Mouse (Mus musculus): Measurements from ENCODE around the gene Ier5l.

Gene Ier5l

GRCm38 (mm10) chr2:30470143-30470946, 3.7 kb downstream of the Ier5l start:
- no peak for DNase-seq (ENCODE audit: low read depth, low spot score)

DNA sequence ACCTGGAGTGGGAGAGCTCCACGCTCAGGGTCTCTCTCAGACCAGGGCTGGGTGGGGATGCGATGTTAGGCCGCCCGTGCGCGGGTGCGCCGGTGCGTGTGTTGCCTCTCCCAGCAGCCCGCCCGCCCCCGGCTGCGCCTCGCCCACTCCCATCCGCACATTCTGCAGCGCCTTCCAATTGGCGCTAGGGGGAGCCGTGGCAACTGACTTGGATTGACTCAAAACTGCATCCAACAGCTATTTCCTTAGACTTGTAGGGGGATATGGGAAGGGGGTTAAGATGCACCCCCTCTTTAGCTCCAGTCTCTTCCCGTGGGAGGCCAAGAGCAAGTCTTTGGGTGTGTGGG, 4.2 kb downstream of the Ier5l start:
- peak; percentile 73 for DNase-seq (ENCODE audit: low read depth, low spot score)

GRCm38 (mm10) chr2:30469009-30469408, 5.0 kb downstream of the Ier5l start:
- DNase-seq (ENCODE audit: low read depth, low spot score), result no peak

DNA sequence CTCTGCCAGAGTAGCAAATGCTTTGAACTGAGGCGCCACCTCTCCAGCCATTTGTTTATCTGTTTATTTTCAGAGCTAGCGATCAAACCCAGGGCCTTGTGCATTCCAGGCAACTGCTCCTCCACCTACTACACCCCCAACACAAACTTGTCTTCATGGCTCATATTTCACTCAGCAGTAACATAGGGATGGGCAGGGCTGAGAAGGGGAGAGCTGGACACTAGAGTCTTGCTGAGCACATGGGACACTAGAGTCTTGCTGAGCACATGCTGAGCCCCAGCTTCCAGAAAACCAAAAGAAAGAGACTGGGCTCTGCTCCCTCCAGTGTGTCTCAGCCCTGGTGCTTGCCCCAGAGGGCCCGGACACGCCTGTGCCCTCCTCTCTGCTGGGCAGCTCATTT, 7.2 kb downstream of the Ier5l start:
- no peak for DNase-seq (ENCODE audit: low read depth, low spot score)

GRCm38 (mm10) chr2:30464411-30464810, 9.6 kb downstream of the Ier5l start:
- DNase-seq (ENCODE audit: low read depth, low spot score), result no peak

- DNase-seq (ENCODE audit: low read depth, low spot score), result peak; percentile 85
Measured at GRCm38 (mm10) chr2:30463904-30464330, 10.1 kb downstream of the Ier5l start.

- DNase-seq (ENCODE audit: low read depth, low spot score), result no peak
Measured at GRCm38 (mm10) chr2:30463341-30463761, 10.7 kb downstream of the Ier5l start.

GRCm38 (mm10) chr2:30459241-30459640, 14.8 kb downstream of the Ier5l start:
- no peak for DNase-seq (ENCODE audit: low read depth, low spot score)

DNA sequence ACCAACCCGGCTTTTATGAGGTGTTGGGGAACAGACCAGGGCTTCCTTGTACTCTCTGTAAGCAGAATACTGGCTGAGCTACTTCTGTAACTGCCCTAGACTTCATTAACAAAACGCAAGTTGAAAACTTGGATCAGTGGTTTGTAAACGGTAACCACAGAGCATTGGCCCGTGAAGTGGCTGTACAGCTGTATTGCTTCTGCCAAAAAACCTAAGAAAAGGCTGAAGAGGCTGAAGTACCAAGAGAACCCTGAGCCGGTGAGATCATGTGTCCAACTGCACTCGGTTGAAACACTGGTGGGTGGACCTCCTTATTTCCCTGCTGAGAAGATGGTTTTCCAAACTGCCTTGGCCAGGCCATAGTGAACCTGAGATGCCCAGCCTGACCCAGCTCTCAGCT, 15.7 kb downstream of the Ier5l start:
- no peak for DNase-seq (ENCODE audit: low read depth, low spot score)

GRCm38 (mm10) chr2:30456104-30456980, 17.7 kb downstream of the Ier5l start:
- DNase-seq (ENCODE audit: low read depth, low spot score), result no peak

- no peak for DNase-seq (ENCODE audit: low read depth, low spot score)
Measured at GRCm38 (mm10) chr2:30454587-30454986, 19.4 kb downstream of the Ier5l start.

- no peak for DNase-seq (ENCODE audit: low read depth, low spot score)
Measured at GRCm38 (mm10) chr2:30453570-30453969, 20.4 kb downstream of the Ier5l start.

DNA sequence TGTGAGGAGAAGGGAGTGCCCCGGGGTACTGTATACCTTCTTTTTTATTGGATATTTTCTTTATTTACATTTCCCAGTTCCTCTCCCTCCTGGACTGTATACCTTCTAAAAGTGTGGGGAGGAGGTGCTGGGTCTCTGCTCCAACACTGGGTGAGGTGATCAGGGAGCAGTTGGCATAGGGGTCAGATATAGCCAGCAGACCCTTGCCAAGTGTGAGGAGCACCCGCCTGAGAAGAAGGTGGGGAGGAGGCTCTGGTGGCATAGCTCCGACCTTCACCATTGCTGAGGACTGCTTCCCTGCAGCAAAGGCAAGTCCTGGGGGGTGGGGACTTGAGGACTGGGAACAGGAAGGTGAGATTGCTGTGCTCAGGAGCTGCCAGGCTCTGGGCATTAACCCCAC, 22.5 kb downstream of the Ier5l start:
- DNase-seq (ENCODE audit: low read depth, low spot score), result no peak

DNA sequence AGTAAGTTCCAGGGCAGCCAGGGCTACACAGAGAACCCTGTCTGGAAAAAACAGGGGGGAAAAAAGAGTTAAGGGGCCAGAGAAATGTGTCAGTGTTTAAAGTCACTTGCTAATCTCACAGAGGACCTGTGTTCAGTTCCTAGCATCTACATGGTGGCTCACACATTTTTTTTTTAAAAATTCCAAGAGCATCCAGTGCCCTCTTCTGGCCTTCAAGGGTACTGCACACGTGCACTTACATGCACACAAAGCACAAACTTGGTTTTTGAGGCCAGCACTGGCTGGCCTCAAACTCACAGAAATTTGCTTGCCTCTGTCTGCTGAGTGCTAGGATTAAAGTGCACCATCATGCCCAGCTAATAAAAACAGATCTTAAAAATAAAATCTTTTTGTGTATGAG, 23.5 kb downstream of the Ier5l start:
- DNase-seq (ENCODE audit: low read depth, low spot score), result no peak

- no peak for DNase-seq (ENCODE audit: low read depth, low spot score)
Measured at GRCm38 (mm10) chr2:30448371-30448770, 25.6 kb downstream of the Ier5l start.

DNA sequence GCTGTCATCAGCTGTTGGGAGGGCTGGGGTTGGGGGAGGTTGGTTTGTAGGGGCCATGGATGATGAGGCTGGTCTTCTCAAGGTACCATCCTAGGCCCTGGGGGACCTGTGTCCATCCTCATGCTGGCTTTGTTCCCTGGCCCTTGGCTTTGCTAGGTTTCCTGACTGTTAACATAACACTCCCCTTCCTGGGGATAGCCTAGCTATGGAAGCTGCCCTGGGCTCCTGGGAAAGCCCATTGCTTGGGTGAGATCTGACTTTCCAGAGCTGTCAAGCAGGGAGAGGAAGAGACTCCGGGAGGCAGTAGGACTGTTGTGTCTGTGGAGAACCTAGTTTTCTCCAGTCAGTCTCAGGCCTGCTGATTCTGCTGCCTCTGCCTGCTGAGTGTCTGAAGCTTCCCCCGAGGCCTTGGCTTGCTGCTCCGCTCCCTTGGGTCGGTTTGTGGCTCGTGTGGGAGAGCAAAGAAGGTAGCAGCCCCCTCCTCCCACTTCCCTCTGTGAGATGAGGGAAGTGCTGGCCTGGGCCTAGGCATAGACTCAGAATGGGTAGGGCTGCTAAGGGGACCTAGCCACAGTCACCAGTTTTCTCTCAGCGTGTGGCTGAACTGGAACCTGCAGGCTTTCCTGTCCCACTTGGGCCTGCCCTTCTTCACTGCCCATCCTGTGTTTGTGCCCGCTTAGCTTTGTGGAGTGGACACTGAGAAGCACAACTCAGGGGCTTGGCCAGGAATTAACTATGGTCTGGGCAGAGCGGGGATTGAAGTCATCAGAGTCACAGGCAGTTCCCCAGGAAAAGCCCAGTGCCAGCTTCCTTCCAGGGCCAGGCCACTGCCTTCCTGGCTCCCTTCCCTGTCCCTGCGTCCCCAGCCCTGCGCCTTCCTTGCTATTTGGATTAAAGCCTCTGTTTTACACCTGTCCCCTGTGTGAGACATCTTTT, 26.9 kb downstream of the Ier5l start:
- DNase-seq (ENCODE audit: low read depth, low spot score), result no peak

- no peak for DNase-seq (ENCODE audit: low read depth, low spot score)
Measured at GRCm38 (mm10) chr2:30445312-30445711, 28.7 kb downstream of the Ier5l start.

DNA sequence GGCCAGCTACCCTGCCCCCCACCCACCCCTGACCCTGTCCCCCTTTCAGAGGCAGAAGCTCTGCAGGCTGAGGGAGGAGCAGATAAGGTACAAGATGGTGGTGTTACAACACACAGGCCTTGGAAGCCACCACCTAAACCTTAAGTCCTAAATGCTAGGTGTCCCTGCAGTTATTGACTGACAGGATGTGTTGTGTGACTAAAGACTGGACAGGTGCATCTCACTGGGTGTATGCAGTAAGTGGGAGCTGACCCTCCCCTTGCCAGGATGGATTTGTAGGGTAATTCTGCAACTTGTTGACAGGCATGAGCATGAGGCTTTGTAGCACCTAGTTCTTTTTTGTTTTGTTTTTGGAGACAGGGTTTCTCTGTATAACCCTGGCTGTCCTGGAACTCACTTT, 29.6 kb downstream of the Ier5l start:
- no peak for DNase-seq (ENCODE audit: low read depth, low spot score)

- no peak for DNase-seq (ENCODE audit: low read depth, low spot score)
Measured at GRCm38 (mm10) chr2:30444006-30444405, 30.0 kb downstream of the Ier5l start.

DNA sequence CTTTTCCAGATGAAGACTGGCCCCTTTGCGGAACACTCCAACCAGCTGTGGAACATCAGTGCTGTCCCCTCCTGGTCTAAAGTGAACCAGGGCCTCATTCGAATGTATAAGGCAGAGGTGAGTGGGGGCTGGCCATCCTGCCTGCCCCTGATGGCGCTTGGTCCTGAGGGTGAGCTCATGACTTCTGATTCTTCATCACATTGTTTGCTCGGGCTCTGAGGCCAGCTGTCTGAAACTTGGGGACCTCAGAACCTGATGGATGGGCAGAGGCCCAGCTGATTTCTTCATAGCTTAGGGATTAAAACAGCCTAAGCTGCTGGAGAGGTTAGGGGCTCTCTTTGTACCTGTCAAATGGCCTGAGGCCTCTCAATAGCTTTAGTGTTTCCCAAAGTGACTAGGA, 30.7 kb downstream of the Ier5l start:
- no peak for DNase-seq (ENCODE audit: low read depth, low spot score)

- no peak for DNase-seq (ENCODE audit: low read depth, low spot score)
Measured at GRCm38 (mm10) chr2:30442498-30442890, 31.5 kb downstream of the Ier5l start.

Measured in telencephalon, adult 2 months (tissue).